13 mouse cellular contexts compared by ENCODE assay signal in the genomic region with DNA sequence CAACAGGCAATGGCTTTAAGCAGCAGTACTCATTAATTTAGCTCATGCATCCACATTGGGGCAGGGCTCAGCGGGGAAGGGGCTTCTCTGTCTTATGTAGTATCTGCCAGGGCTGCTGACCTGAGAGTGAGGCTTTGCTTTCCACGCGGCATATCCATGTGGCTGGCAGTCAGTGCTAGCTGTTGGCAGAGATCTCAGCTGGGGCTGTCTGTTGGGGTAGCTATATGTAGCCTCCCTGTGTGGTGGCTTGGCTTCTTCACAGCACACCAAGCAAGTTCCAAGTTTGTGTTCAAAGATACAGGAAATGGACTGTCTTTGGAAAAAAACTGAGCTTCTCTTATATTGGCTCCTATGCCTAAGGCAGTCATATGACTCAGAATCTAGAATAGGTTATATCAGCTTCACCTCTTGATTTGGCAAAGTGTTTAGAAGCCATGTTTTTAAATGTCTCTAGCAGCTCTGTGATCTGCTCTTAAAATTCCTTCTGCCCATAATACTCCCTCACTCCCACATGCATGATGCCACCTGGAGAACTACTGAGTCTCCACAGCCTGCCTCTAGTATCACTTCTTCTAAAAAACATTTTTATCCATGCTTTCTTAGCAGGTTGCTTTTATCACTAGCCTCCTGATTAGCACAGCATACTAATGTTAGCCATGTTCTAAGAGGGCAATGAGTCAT.
A peak's percentile ranks its signal among the peaks of the same experiment; 100 is the strongest.
DNase-seq lines count a peak whose midpoint lies in the region; ATAC-seq and TF ChIP-seq lines count a peak whose summit lies in the region.
"Had no signal": no experiment of that assay in that cellular context is flagged by ENCODE, and none has a peak within 500 bp of the region (broad histone marks: within the 10 kb centered on the region; RNA-seq: fewer than 3 reads in every experiment).

No protein-coding gene starts in this region.

- DNase-seq in layer of hippocampus, adult 9-11 months = peak; percentile 54
- DNase-seq in layer of hippocampus, adult 2 months (ENCODE audit: low spot score in 2 of 2) = no peak
- DNase-seq in frontal cortex, postnatal 14 days (ENCODE audit: low spot score in 2 of 2) = peak; percentile 25 to 45
- DNase-seq in left cerebral cortex, adult 18-20 months (ENCODE audit: low spot score in 2 of 2) = peak; percentile 62 to 75
- DNase-seq in right cerebral cortex, postnatal 25 days = peak; percentile 72
- no peak for DNase-seq in gastrocnemius, adult 8-10 months (ENCODE audit: low spot score in 2 of 2)
- DNase-seq in thymus, postnatal 36 days = no peak

- TF ChIP-seq CTCF in layer of hippocampus, adult 2 months (conservative IDR thresholded peaks at IDR 0.05) = no peak

- H3K4me3 ChIP-seq in layer of hippocampus, adult 2 months = no peak overlapping the region
- H3K4me3 ChIP-seq: limb, embryonic 12.5 days; lung, embryonic 15.5 days; midbrain, embryonic 13.5 days; neural tube, embryonic 13.5 days had no signal

- ATAC-seq in erythroid progenitor cell, adult 5-6 weeks (replicated peaks; ENCODE audit: low FRiP score, poor library complexity, severe bottlenecking) = no peak
- ATAC-seq: midbrain, embryonic 13.5 days had no signal

- H3K27ac ChIP-seq in layer of hippocampus, adult 2 months = no peak overlapping the region
- H3K27ac ChIP-seq: limb, embryonic 12.5 days; lung, embryonic 15.5 days; midbrain, embryonic 13.5 days; neural tube, embryonic 13.5 days; stomach, postnatal 0 days had no signal

Comparison
In these comparisons a context has a peak if more than half of its experiments do, and no peak if none do; other contexts are left out.
1. DNase-seq: peak in layer of hippocampus, adult 9-11 months (single experiment), frontal cortex, postnatal 14 days (2 of 2), left cerebral cortex, adult 18-20 months (2 of 2) and right cerebral cortex, postnatal 25 days (single experiment); none in layer of hippocampus, adult 2 months (0 of 2), gastrocnemius, adult 8-10 months (0 of 2) and thymus, postnatal 36 days (0 of 2).